Mouse (Mus musculus): ENCODE results near the gene Tmem270.

DNA sequence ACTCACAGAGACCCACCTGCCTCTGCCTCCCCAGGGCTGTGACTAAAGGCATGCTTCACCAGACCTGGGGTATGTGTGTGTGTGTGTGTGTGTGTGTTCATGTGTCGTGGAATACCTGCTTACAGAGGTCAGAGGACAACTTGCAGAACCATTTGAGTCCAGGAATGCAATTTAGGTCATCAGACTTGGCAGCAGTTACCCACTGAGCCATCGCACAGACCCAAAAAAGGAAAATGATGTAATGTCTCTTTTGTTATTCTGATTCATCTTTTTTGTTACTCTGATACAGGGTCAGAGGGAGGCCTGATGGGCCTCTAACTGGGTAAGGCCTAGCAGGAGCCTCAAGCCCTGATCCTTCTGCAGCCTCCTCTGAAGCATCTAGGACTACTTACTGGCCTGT is 36.2 kb upstream of the Tmem270 start:
- TF ChIP-seq CTCF (IDR thresholded peaks at IDR 0.05) (no peak), POLR2A (IDR thresholded peaks at IDR 0.05; ENCODE audit: insufficient read depth, low read depth, low read length) (no peak)

Data from heart, adult 2 months (tissue).